Mouse (Mus musculus) testis, postnatal 10 days (tissue): Measurements from ENCODE around the gene Qrich1.
"Not testable (repeated sequence)": the region's sequence is repeated elsewhere in the genome, so short reads cannot be mapped to it uniquely, and the experiment has no call there.

Experiments
- DNase-seq: peaks from one replicate; pipeline ENCODE4 v3.0.0; 2021; ENCODE audit warnings: low spot score

Gene Qrich1

GRCm38 (mm10) chr9:108587571-108588180, 71.1 kb downstream of the Qrich1 start:
- DNase-seq, result peak; percentile 83

- DNase-seq, result no peak
Observed at GRCm38 (mm10) chr9:108589229-108589628, 72.6 kb downstream of the Qrich1 start.

- DNase-seq, result no peak
Observed at GRCm38 (mm10) chr9:108591462-108591861, 74.9 kb downstream of the Qrich1 start.

DNA sequence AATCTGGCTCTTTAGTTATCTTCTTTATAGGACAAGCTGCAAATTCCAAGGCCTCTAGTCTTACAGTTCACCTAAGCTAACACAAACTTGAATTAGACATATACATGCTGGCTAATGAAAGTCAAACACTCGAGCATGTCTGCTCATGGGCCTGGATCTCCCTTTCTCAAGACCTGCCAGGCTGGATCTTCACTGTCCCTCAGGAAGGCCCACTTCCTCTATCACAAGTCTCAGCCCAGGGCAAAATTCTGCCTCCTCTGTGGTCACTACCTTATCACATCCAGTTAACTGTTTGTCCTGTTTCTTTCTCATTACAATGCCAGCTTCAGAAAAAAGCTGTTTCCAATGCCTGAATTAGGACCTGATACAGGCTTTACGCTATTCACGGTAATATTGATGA, 77.7 kb downstream of the Qrich1 start:
- DNase-seq, result no peak

GRCm38 (mm10) chr9:108596998-108597764, 80.6 kb downstream of the Qrich1 start, which contains the start of gene P4htm:
P4htm (minus strand) TSS chr9:108597667.
- DNase-seq, result peak; percentile 77

- DNase-seq, result no peak
Observed at GRCm38 (mm10) chr9:108599021-108599566, 82.5 kb downstream of the Qrich1 start.

- DNase-seq, result no peak
Observed at GRCm38 (mm10) chr9:108600011-108600410, 83.4 kb downstream of the Qrich1 start.

GRCm38 (mm10) chr9:108601986-108602385, 85.4 kb downstream of the Qrich1 start:
- no peak for DNase-seq

DNA sequence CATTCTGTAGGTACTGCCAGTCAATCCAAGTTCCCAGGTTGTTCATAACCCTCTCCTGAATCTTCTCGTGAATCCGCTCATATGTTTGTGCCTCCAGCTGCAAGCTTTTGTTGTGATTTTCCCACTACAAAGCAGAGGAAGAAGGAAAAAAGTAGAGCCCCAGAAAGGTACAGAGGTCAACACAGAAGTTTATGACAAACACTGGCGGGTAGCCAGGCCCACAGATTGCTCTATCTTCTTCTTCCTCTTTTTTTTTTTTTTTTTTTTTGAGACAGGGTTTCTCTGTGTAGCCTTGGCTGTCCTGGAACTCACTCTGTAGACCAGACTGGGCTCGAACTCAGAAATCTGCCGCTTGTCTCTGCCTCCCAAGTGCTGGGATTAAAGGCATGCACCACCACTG, 91.3 kb downstream of the Qrich1 start:
- not testable (repeated sequence) for DNase-seq

GRCm38 (mm10) chr9:108608889-108609288, 92.3 kb downstream of the Qrich1 start:
- DNase-seq, result no peak
